Mouse (Mus musculus) spleen, adult 2 months (tissue): ENCODE data around the gene Efcc1.

Experiments used
- CTCF ChIP-seq: fragments of 200-500 bp; IDR thresholded peaks from 2 replicates; pipeline ENCODE4 v1.5.1; 2011; ENCODE audit warnings: mild to moderate bottlenecking, inconsistent platforms; ENCODE audit not compliant: insufficient read depth, insufficient read length, insufficient replicate concordance; ENCODE audit errors: extremely low read depth
- POLR2A ChIP-seq: fragments of 200-500 bp; IDR thresholded peaks from 2 replicates; pipeline ENCODE4 v1.6.1; 2011; ENCODE audit warnings: low read depth, low read length, inconsistent platforms

DNA sequence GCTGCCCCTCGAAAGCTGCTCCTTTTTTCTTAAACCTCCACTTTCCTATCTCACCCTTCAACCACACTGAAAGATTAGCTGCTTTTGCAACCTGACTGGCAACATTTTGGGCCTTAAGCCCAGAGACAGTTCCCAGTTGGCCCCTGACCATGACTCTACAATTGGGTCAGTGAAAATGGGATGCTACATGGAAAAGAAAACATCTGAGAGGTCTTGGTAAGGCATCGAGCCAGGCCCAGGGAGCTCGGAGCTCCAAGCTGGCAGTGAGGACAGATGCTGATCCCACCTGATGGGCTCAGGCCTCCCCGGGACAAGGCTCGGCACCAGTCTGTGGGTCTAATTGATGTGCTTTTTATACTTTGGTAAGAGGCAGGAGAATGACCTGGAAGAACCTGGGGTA lies 61.2 kb downstream of the Efcc1 start:
- TF ChIP-seq CTCF (no peak), POLR2A (no peak)
